Mouse (Mus musculus) stomach, postnatal 0 days (tissue): ENCODE data around the gene Cdc42se1. TPM values are rescaled to one million over a fixed set of nuclear protein-coding genes. Genes with fewer than 3 reads are reported as not detected.

Experiments
- ATAC-seq: fragments of 200-750 bp; cut with Nextera tagmentation; 2 replicates; pipeline ENCODE4 v1.8.0; 2017; ENCODE audit not compliant: low FRiP score, low TSS enrichment
- DNase-seq: peaks from one replicate; pipeline ENCODE4 v3.0.0-alpha.2; 2016; ENCODE audit warnings: low spot score
- H3K27ac ChIP-seq: fragments of 300-500 bp; sonication (generic); replicated peaks from 2 replicates; pipeline ENCODE4 v1.5.1; 2014; ENCODE audit warnings: mild to moderate bottlenecking, control low read depth
- H3K27me3 ChIP-seq: fragments of 300-500 bp; sonication (generic); 2 replicates; pipeline ENCODE4 v1.6.1; 2014; ENCODE audit warnings: low read length; ENCODE audit not compliant: control insufficient read depth, insufficient read depth
- H3K36me3 ChIP-seq: fragments of 300-500 bp; sonication (generic); 2 replicates; pipeline ENCODE4 v1.6.1; 2014; ENCODE audit warnings: low read length, mixed read lengths; ENCODE audit not compliant: control insufficient read depth, insufficient read depth
- H3K4me1 ChIP-seq: fragments of 300-500 bp; sonication (generic); replicated peaks from 2 replicates; pipeline ENCODE4 v1.6.1; 2014; ENCODE audit warnings: antibody characterized with exemption; ENCODE audit not compliant: control insufficient read depth, insufficient read depth
- H3K4me2 ChIP-seq: fragments of 300-500 bp; sonication (generic); replicated peaks from 2 replicates; pipeline ENCODE4 v1.6.1; 2014; ENCODE audit warnings: low read depth, mild to moderate bottlenecking, control low read depth, moderate library complexity
- H3K4me3 ChIP-seq: fragments of 300-500 bp; sonication (generic); 2 replicates; pipeline ENCODE4 v1.5.1; 2014; ENCODE audit warnings: low read depth, low read length, control low read depth
- H3K9ac ChIP-seq: fragments of 300-500 bp; sonication (generic); 2 replicates; pipeline ENCODE4 v1.6.1; 2014; ENCODE audit warnings: mild to moderate bottlenecking, low read length, control low read depth, mixed read lengths
- H3K9me3 ChIP-seq: fragments of 300-500 bp; sonication (generic); 2 replicates; pipeline ENCODE4 v1.6.1; 2016; ENCODE audit warnings: low read length; ENCODE audit not compliant: control insufficient read depth
- CTCF ChIP-seq: IDR thresholded peaks from 2 replicates; pipeline ENCODE4 v1.5.1; 2016; ENCODE audit warnings: antibody characterized with exemption, low read depth, mild to moderate bottlenecking, moderate library complexity
- EP300 ChIP-seq: optimal IDR thresholded peaks from 2 replicates; pipeline ENCODE3; 2016; ENCODE audit warnings: antibody characterized with exemption
- WGBS: fragments of 180-500 bp; shearing (Covaris S2); extraction: QIAGEN DNeasy Blood & Tissue Kit; methylation state at CpG from one replicate; pipeline ENCODE4 v1.1.7; 2014; 5-methylcytosine and 5-hydroxymethylcytosine counted together
- polyA plus RNA-seq: library from polyadenylated mRNA; unstranded; fragments of >200 nt; fragmentation: Nextera tagmentation; extraction: Ambion mirVana; gene quantifications from 2 replicates; pipeline ENCODE4 v1.2.1, GENCODE M21; 2015

Cdc42se1 gene
- polyA plus RNA-seq, 1 experiment from 2014 or later: 88.1 TPM

DNA sequence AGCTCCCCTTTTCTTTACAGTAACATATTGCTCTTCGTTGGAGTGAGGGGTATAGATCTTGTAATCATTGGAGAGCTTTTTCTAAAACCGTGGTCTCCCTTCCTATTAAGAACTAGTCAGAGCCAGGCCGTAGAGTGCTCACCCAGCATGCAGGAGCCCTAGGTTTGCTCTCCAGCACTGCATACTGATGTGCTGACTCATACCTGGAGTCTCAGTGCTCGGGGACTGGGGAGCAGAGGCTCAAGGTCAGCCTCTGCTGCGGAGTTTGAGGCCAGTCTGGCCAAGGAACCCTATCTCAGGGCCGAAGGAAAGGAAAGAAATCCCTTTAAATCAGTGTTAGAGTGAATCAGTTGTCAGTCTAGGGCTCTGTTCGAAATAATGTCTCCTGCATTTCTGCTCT is 4.2 kb downstream of the Cdc42se1 start:
- Histone ChIP-seq H3K9ac (peak overlapping the region; percentile 31; the same call in 1 of the 2 replicates), H3K36me3 (peaks cover 28% of the 10 kb centered on the region), H3K27me3 (no peaks in the 10 kb centered on the region), H3K4me3 (no peak overlapping the region), H3K4me2 (no peak overlapping the region; the same call in 1 of the 2 replicates), H3K27ac (peak overlapping the region; percentile 98), H3K4me1 (peaks cover 3% of the 10 kb centered on the region), H3K9me3 (no peaks in the 10 kb centered on the region)
- no peak for TF ChIP-seq CTCF
- no peak for TF ChIP-seq EP300
- DNase-seq: peak; percentile 53
- 60% methylated on average over 7 of the region's 7 CpGs for WGBS
- ATAC-seq: 0 out of 2 replicates have a peak, but pooled peaks have one; percentile 30

DNA sequence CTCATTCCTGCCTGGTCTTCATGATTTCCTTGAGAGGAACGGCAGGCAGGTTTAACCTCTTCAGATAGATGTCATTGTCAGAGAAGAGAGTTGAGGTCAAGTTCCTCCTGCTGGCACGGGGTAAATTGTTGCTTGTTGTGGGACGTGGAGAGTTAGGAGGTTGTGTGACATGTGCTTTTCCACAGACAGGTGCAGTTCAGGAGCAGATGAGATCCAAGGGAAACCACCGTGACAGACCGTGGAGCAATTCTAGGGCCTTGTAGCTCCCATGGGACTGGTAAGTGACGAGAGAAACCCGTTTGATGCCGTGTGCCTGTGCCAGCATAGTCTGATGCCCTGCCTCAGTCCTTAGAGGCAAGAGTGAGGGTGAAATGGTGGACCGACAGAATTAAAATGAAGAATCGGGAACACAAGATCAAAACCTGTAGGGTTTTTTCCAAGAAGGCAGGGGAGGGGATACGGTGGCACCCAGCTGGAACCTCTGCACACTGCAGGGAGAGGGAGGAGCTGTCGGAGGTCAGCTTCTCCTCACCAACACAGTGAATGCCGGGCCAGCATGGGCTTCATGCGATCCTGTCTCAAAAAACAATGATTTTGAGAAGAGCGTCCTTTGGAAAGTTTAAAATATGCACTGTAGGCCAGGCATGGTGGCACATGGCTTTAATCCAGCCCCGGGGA is 4.9 kb downstream of the Cdc42se1 start:
- ATAC-seq (no peak), DNase-seq (no peak)
- H3K27me3 ChIP-seq: no peaks in the 10 kb centered on the region
- H3K9me3 ChIP-seq: no peaks in the 10 kb centered on the region
- H3K4me3 ChIP-seq: no peak overlapping the region
- WGBS: 80% methylated on average over 16 of the region's 16 CpGs
- no peak overlapping the region for H3K4me2 ChIP-seq
- H3K36me3 ChIP-seq: peaks cover 30% of the 10 kb centered on the region
- peaks cover 3% of the 10 kb centered on the region for H3K4me1 ChIP-seq
- no peak overlapping the region for H3K27ac ChIP-seq
- no peak overlapping the region for H3K9ac ChIP-seq
- TF ChIP-seq CTCF (no peak), EP300 (no peak)

DNA sequence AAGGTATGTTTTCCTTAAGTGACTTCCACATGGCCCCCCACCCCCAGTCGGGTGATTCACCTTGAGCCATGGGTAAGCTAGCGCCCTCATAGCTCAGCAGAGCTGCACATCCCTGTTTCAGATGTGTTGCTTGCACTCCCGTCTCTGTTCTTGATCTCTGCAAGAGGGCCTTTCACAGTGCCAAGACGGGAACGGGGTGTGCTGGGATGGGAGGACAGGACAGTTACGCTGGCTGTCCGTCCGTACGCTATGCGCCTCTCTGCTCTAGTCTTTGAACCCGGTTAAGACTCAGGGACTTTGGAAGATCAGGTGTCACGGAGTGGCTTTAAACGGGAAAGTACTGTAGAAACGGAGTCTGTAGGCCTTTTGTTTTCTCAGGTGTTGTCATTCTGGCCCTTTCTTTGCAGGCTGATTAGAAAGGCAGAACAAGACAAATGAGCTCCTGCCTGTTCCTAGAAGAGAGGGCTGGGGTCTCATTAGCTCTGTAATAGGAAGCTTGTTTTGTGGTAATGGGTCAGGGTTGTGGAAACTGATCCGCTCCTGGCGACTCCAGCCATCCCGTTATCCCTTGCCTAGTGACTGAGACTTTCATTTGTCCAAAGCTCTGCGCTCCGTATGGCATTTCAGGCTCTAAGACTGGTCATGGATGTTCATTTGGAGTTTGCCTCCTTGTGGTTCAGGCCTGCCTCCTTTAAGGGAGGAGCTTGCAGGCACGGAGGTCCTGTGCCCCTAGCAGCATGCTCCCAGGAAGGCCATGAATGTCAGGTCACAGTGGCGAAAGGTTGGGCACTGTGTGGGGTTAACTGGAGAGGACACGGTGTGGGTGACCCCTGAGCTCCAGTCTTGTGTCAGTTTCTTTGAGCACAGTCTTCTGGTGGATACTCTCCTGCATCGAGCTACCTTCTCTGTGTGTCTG is 7.1 kb downstream of the Cdc42se1 start:
- Histone ChIP-seq H3K4me2 (no peak overlapping the region), H3K27me3 (no peaks in the 10 kb centered on the region), H3K4me1 (peaks cover 3% of the 10 kb centered on the region), H3K27ac (no peak overlapping the region), H3K9ac (no peak overlapping the region), H3K4me3 (no peak overlapping the region), H3K36me3 (peaks cover 30% of the 10 kb centered on the region), H3K9me3 (no peaks in the 10 kb centered on the region)
- DNase-seq (no peak), ATAC-seq (no peak)
- TF ChIP-seq CTCF: no peak
- TF ChIP-seq EP300: no peak
- 82% methylated on average over 23 of the region's 23 CpGs for WGBS

DNA sequence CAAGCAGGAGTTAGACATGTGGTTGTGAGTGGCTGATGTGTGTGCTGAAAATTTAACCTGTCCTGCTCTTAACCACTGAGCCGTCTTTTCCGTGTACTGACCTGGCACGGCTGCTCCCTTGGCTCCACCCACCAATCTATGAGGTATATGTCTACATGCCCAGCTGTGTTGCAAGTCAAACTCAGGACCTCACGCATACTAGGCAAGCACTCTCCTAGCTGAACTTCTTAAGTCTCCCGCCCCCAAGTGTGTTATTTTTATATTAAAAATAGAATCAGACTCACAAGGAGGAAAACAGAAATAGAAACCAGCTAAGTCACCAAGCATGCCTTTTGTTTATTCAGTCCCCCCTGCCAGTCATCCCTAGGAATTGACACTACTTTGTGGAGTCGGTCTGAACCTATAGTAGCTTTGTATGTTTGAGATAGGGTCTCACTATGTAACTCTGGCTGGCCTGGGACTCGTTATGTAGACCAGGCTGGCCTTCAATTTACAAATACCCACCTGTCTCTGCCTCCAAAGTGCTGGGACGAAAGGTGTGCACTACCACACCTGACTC is 9.1 kb downstream of the Cdc42se1 start:
- no peak for TF ChIP-seq CTCF
- no peak for TF ChIP-seq EP300
- Histone ChIP-seq H3K9me3 (no peaks in the 10 kb centered on the region), H3K4me3 (no peak overlapping the region), H3K4me2 (no peak overlapping the region), H3K27ac (no peak overlapping the region), H3K9ac (no peak overlapping the region), H3K36me3 (peaks cover 22% of the 10 kb centered on the region), H3K4me1 (no peaks in the 10 kb centered on the region), H3K27me3 (no peaks in the 10 kb centered on the region)
- WGBS: 74% methylated on average over 8 of the region's 8 CpGs
- peak; percentile 27; the same call in 1 of the 2 replicates for ATAC-seq
- no peak for DNase-seq

DNA sequence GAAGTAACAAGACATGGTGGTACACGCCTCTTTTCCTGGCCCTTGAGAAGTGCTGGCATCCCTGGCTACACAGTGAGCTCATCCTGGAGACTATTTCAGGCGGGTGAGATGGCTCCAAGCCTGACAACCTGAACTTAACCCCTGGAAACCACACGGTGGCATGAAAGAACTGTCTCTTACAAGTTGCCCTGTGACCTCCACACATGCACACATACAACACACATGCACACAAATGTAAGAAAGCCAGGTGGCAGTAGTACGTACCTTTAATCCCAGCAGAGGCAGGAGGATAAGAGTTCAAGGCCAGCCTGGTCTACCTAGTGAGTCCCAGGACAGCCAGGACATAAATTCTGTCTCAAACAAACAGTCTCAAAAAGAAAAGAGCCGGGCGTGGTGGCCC is 10.5 kb downstream of the Cdc42se1 start:
- Histone ChIP-seq H3K9me3 (no peaks in the 10 kb centered on the region), H3K4me3 (no peak overlapping the region), H3K27ac (no peak overlapping the region), H3K9ac (no peak overlapping the region), H3K4me1 (no peaks in the 10 kb centered on the region), H3K27me3 (no peaks in the 10 kb centered on the region), H3K4me2 (no peak overlapping the region), H3K36me3 (peaks cover 20% of the 10 kb centered on the region)
- 84% methylated on average over 6 of the region's 6 CpGs for WGBS
- no peak for TF ChIP-seq EP300
- peak; percentile 27 for TF ChIP-seq CTCF
- ATAC-seq (no peak), DNase-seq (no peak)
